Mouse (Mus musculus): ENCODE data around the gene Snx25.

GRCm38 (mm10) chr8:46185361-46185760 lies 33.4 kb upstream of the Snx25 start:
- TF ChIP-seq ZC3H11A (IDR thresholded peaks at IDR 0.05; ENCODE audit: borderline replicate concordance, low read depth, low read length) (peak; percentile 70; the same call in 1 of the 2 replicates), MAFK (IDR thresholded peaks at IDR 0.05; ENCODE audit: insufficient read depth, low read depth, low read length) (no peak), ZNF384 (IDR thresholded peaks at IDR 0.05; ENCODE audit: low read depth, low read length) (no peak), CHD2 (IDR thresholded peaks at IDR 0.05; ENCODE audit: low read depth, low read length) (no peak)

Measured in ES-E14 (cell line).